Mouse (Mus musculus): ENCODE measurements around the gene Ss18l1. TPM values are rescaled to one million over a fixed set of nuclear protein-coding genes. Genes with fewer than 3 reads are reported as not detected.

The Ss18l1 gene
- polyA plus RNA-seq, 1 experiment from 2014 or later, result 6.5 TPM

- Histone ChIP-seq H3K4me3 (peak overlapping the region; percentile 97), H3K27me3 (no peaks in the 10 kb centered on the region), H3K4me1 (peaks cover 35% of the 10 kb centered on the region), H3K9me3 (no peaks in the 10 kb centered on the region), H3K9ac (peak overlapping the region; percentile 95), H3K27ac (peak overlapping the region; percentile 91), H3K4me2 (replicated peaks) (peak overlapping the region; percentile 87), H3K36me3 (peaks cover 34% of the 10 kb centered on the region)
- WGBS, result under 1% methylated on average over 59 of the region's 66 CpGs
- ATAC-seq (ENCODE audit: low FRiP score, low read depth), result peak; percentile 28
Observed at GRCm38 (mm10) chr2:180041577-180042255, 593 bp upstream of the Ss18l1 start.

- no peaks in the 10 kb centered on the region for H3K9me3 ChIP-seq
- H3K27ac ChIP-seq, result peak overlapping the region; percentile 91
- WGBS, result under 1% methylated on average over 64 of the region's 66 CpGs
- ATAC-seq (ENCODE audit: low FRiP score, low read depth), result peak; percentile 43
- peak overlapping the region; percentile 97 for H3K4me3 ChIP-seq
- no peaks in the 10 kb centered on the region for H3K27me3 ChIP-seq
- H3K9ac ChIP-seq, result peak overlapping the region; percentile 95
- H3K36me3 ChIP-seq, result peaks cover 26% of the 10 kb centered on the region
- peak overlapping the region; percentile 87 for H3K4me2 ChIP-seq (replicated peaks)
- peaks cover 35% of the 10 kb centered on the region for H3K4me1 ChIP-seq
Observed at GRCm38 (mm10) chr2:180042858-180043515, 678 bp downstream of the Ss18l1 start.

- 53% methylated on average over 4 of the region's 4 CpGs for WGBS
- Histone ChIP-seq H3K27me3 (no peaks in the 10 kb centered on the region), H3K4me2 (replicated peaks) (no peak overlapping the region), H3K4me3 (no peak overlapping the region), H3K4me1 (peaks cover 32% of the 10 kb centered on the region), H3K9me3 (no peaks in the 10 kb centered on the region), H3K36me3 (peaks cover 10% of the 10 kb centered on the region; the same call in 1 of the 2 replicates), H3K27ac (no peak overlapping the region), H3K9ac (no peak overlapping the region)
- no peak for ATAC-seq (ENCODE audit: low FRiP score, low read depth)
Observed at GRCm38 (mm10) chr2:180045283-180045682, 3.0 kb downstream of the Ss18l1 start.

GRCm38 (mm10) chr2:180047580-180047979 is 5.3 kb downstream of the Ss18l1 start:
- WGBS, result 89% methylated on average over 3 of the region's 3 CpGs
- H3K4me1 ChIP-seq, result peaks cover 20% of the 10 kb centered on the region
- H3K27ac ChIP-seq, result no peak overlapping the region

GRCm38 (mm10) chr2:180047980-180048635 is 5.8 kb downstream of the Ss18l1 start:
- no peaks in the 10 kb centered on the region for H3K27me3 ChIP-seq
- peaks cover 20% of the 10 kb centered on the region for H3K36me3 ChIP-seq
- H3K9ac ChIP-seq, result no peak overlapping the region
- H3K4me1 ChIP-seq, result peaks cover 20% of the 10 kb centered on the region
- H3K27ac ChIP-seq, result no peak overlapping the region
- no peak for ATAC-seq (ENCODE audit: low FRiP score, low read depth)
- no peak overlapping the region for H3K4me2 ChIP-seq (replicated peaks)
- no peak overlapping the region for H3K4me3 ChIP-seq
- H3K9me3 ChIP-seq, result no peaks in the 10 kb centered on the region
- 92% methylated on average over 18 of the region's 18 CpGs for WGBS

More at GRCm38 (mm10) chr2:180047580-180047979, 5.3 kb downstream of the Ss18l1 start:
- Histone ChIP-seq H3K27me3 (no peaks in the 10 kb centered on the region), H3K36me3 (peaks cover 14% of the 10 kb centered on the region), H3K9ac (no peak overlapping the region), H3K4me3 (no peak overlapping the region), H3K4me2 (replicated peaks) (no peak overlapping the region), H3K9me3 (no peaks in the 10 kb centered on the region)
- no peak for ATAC-seq (ENCODE audit: low FRiP score, low read depth)

- H3K4me1 ChIP-seq, result no peaks in the 10 kb centered on the region
- ATAC-seq (ENCODE audit: low FRiP score, low read depth), result peak; percentile 48; the same call in 1 of the 2 replicates
- H3K9me3 ChIP-seq, result no peaks in the 10 kb centered on the region
- 21% methylated on average over 5 of the region's 5 CpGs for WGBS
- H3K36me3 ChIP-seq, result peaks cover 47% of the 10 kb centered on the region
- H3K4me3 ChIP-seq, result no peak overlapping the region
- no peaks in the 10 kb centered on the region for H3K27me3 ChIP-seq
- H3K4me2 ChIP-seq (replicated peaks), result no peak overlapping the region
- H3K9ac ChIP-seq, result no peak overlapping the region; the same call in 1 of the 2 replicates
- H3K27ac ChIP-seq, result no peak overlapping the region
Observed at GRCm38 (mm10) chr2:180050986-180051385, 8.7 kb downstream of the Ss18l1 start.

- Histone ChIP-seq H3K4me1 (no peaks in the 10 kb centered on the region), H3K9ac (no peak overlapping the region), H3K4me2 (replicated peaks) (no peak overlapping the region), H3K27ac (no peak overlapping the region), H3K27me3 (no peaks in the 10 kb centered on the region), H3K9me3 (no peaks in the 10 kb centered on the region), H3K4me3 (no peak overlapping the region), H3K36me3 (peaks cover 51% of the 10 kb centered on the region)
- 90% methylated on average over 14 of the region's 14 CpGs for WGBS
- ATAC-seq (ENCODE audit: low FRiP score, low read depth), result no peak
Observed at GRCm38 (mm10) chr2:180051986-180052733, 9.9 kb downstream of the Ss18l1 start.

GRCm38 (mm10) chr2:180053001-180053400 is 10.7 kb downstream of the Ss18l1 start:
- 97% methylated on average over 9 of the region's 9 CpGs for WGBS
- no peaks in the 10 kb centered on the region for H3K27me3 ChIP-seq
- ATAC-seq (ENCODE audit: low FRiP score, low read depth), result no peak
- no peak overlapping the region for H3K9ac ChIP-seq
- H3K4me2 ChIP-seq (replicated peaks), result no peak overlapping the region
- H3K9me3 ChIP-seq, result no peaks in the 10 kb centered on the region
- no peak overlapping the region for H3K27ac ChIP-seq
- no peaks in the 10 kb centered on the region for H3K4me1 ChIP-seq
- H3K36me3 ChIP-seq, result peaks cover 58% of the 10 kb centered on the region
- H3K4me3 ChIP-seq, result no peak overlapping the region

- no peaks in the 10 kb centered on the region for H3K27me3 ChIP-seq
- no peak overlapping the region for H3K9ac ChIP-seq
- peaks cover 70% of the 10 kb centered on the region for H3K36me3 ChIP-seq
- H3K4me2 ChIP-seq (replicated peaks), result no peak overlapping the region
- WGBS, result 93% methylated on average over 11 of the region's 11 CpGs
- no peak overlapping the region for H3K4me3 ChIP-seq
- no peaks in the 10 kb centered on the region for H3K9me3 ChIP-seq
- ATAC-seq (ENCODE audit: low FRiP score, low read depth), result no peak
- H3K27ac ChIP-seq, result no peak overlapping the region
- H3K4me1 ChIP-seq, result no peaks in the 10 kb centered on the region
Observed at GRCm38 (mm10) chr2:180063338-180064131, 21.2 kb downstream of the Ss18l1 start.

- Histone ChIP-seq H3K9me3 (no peaks in the 10 kb centered on the region), H3K9ac (peak overlapping the region; percentile 80), H3K4me2 (replicated peaks) (peak overlapping the region; percentile 90), H3K36me3 (peaks cover 30% of the 10 kb centered on the region), H3K4me1 (peaks cover 15% of the 10 kb centered on the region), H3K4me3 (peak overlapping the region; percentile 77), H3K27ac (peak overlapping the region; percentile 45; the same call in 1 of the 2 replicates), H3K27me3 (no peaks in the 10 kb centered on the region)
- 34% methylated on average over 20 of the region's 20 CpGs for WGBS
- ATAC-seq (ENCODE audit: low FRiP score, low read depth), result peak; percentile 76
Observed at GRCm38 (mm10) chr2:180069770-180070480, 27.6 kb downstream of the Ss18l1 start.
